Mouse (Mus musculus): ENCODE results near the gene Stox1.

- no peak for TF ChIP-seq POLR2A (IDR thresholded peaks at IDR 0.05; ENCODE audit: low read depth, low read length)
- TF ChIP-seq CTCF (conservative IDR thresholded peaks at IDR 0.05; ENCODE audit: insufficient read depth, insufficient read length, low read depth, low read length) = no peak
These were observed 48.6 kb downstream of the Stox1 start for GRCm38 (mm10) chr10:62677329-62677728.

All from kidney, adult 2 months (tissue).